Mouse (Mus musculus): ENCODE data around the gene Pth2. TPM values are rescaled to one million over a fixed set of nuclear protein-coding genes. Genes with fewer than 3 reads are reported as not detected.

Gene Pth2
- total and polyA plus RNA-seq, 3 experiments: not detected

GRCm38 (mm10) chr7:45178550-45178949 is 2.2 kb upstream of the Pth2 start:
- Histone ChIP-seq H3K4me2 (ENCODE audit: insufficient read depth, low read depth, poor library complexity, severe bottlenecking) (no peak overlapping the region), H3K4me1 (ENCODE audit: control insufficient read depth in 1 of 2, insufficient read depth in 2 of 2) (peaks cover 7 to 18% of the 10 kb centered on the region in 2 experiments), H3K79me2 (replicated peaks; ENCODE audit: control insufficient read depth, extremely low read depth, insufficient read depth, poor library complexity, severe bottlenecking) (no peaks in the 10 kb centered on the region), H3K4me3 (replicated peaks in 1 of 3; ENCODE audit: low read depth in 2 of 3, low read length in 2 of 3, poor library complexity in 1 of 3) (no peak overlapping the region), H3K9ac (ENCODE audit: insufficient read depth, low read depth) (no peak overlapping the region), H3K27me3 (replicated peaks) (peaks cover 88% of the 10 kb centered on the region), H3K27ac (ENCODE audit: insufficient read depth, low read depth) (no peak overlapping the region), H3K36me3 (replicated peaks in 1 of 2; ENCODE audit: control insufficient read depth in 1 of 2, insufficient read depth in 1 of 2, low read length in 1 of 2) (no peaks in the 10 kb centered on the region), H3K9me3 (replicated peaks; ENCODE audit: low read length) (peaks cover 2% of the 10 kb centered on the region)
- in situ Hi-C loops (cut with MboI; ENCODE audit: low pct_ligation_motif_present, low pct_unique_long_range_greater_than_20kb, low sequenced_read_pairs) (no loop called here), dilution Hi-C loops (cut with MboI; ENCODE audit: extremely low pct_ligation_motif_present, extremely low pct_unique_long_range_greater_than_20kb, low sequenced_read_pairs) (no loop called here)
- no peak for DNase-seq (ENCODE audit: extremely low read depth)
- TF ChIP-seq E2F4 (IDR thresholded peaks at IDR 0.05; ENCODE audit: insufficient replicate concordance, low read depth, low read length) (no peak), HCFC1 (IDR thresholded peaks at IDR 0.05; ENCODE audit: low read depth, low read length) (no peak), MYC (IDR thresholded peaks at IDR 0.05; ENCODE audit: low read depth, low read length) (no peak), MXI1 (IDR thresholded peaks at IDR 0.05; ENCODE audit: low read depth, low read length) (no peak), ELF1 (IDR thresholded peaks at IDR 0.05; ENCODE audit: low read depth, low read length) (no peak), POLR2A (IDR thresholded peaks at IDR 0.05; ENCODE audit: low read depth, low read length) (no peak), RAD21 (IDR thresholded peaks at IDR 0.05; ENCODE audit: low read depth, low read length) (no peak), CHD2 (IDR thresholded peaks at IDR 0.05; ENCODE audit: low read length) (no peak), MAX (IDR thresholded peaks at IDR 0.05; ENCODE audit: low read length) (no peak)

GRCm38 (mm10) chr7:45179469-45179868 is 1.3 kb upstream of the Pth2 start, which contains the start of gene Gfy:
Gfy (minus strand) TSS chr7:45179569.
- no peak for DNase-seq (ENCODE audit: extremely low read depth)
- TF ChIP-seq ZNF384 (IDR thresholded peaks at IDR 0.05; ENCODE audit: low read depth, low read length) (no peak), RAD21 (IDR thresholded peaks at IDR 0.05; ENCODE audit: low read depth, low read length) (no peak)
- peaks cover 95% of the 10 kb centered on the region for H3K27me3 ChIP-seq (replicated peaks)
- H3K9ac ChIP-seq (ENCODE audit: insufficient read depth, low read depth): no peak within 1 kb of the TSS
- H3K4me1 ChIP-seq (ENCODE audit: control insufficient read depth in 1 of 2, insufficient read depth in 2 of 2): peaks cover 6 to 16% of the 10 kb centered on the region in 2 experiments
- H3K79me2 ChIP-seq (replicated peaks; ENCODE audit: control insufficient read depth, extremely low read depth, insufficient read depth, poor library complexity, severe bottlenecking): no peaks in the 10 kb centered on the region
- H3K36me3 ChIP-seq (replicated peaks in 1 of 2; ENCODE audit: control insufficient read depth in 1 of 2, insufficient read depth in 1 of 2, low read length in 1 of 2): no peaks in the 10 kb centered on the region
- H3K4me2 ChIP-seq (ENCODE audit: insufficient read depth, low read depth, poor library complexity, severe bottlenecking): no peak within 1 kb of the TSS
- H3K27ac ChIP-seq (ENCODE audit: insufficient read depth, low read depth): no peak within 1 kb of the TSS
- H3K9me3 ChIP-seq (replicated peaks; ENCODE audit: low read length): peaks cover 2% of the 10 kb centered on the region
- H3K4me3 ChIP-seq (replicated peaks in 1 of 3; ENCODE audit: low read depth in 2 of 3, low read length in 2 of 3, poor library complexity in 1 of 3): no peak within 1 kb of the TSS
- dilution Hi-C loops (cut with MboI; ENCODE audit: extremely low pct_ligation_motif_present, extremely low pct_unique_long_range_greater_than_20kb, low sequenced_read_pairs) (no loop called here), in situ Hi-C loops (cut with MboI; ENCODE audit: low pct_ligation_motif_present, low pct_unique_long_range_greater_than_20kb, low sequenced_read_pairs) (no loop called here)

GRCm38 (mm10) chr7:45181540-45181939 is 745 bp downstream of the Pth2 start:
- in situ Hi-C loops (cut with MboI; ENCODE audit: low pct_ligation_motif_present, low pct_unique_long_range_greater_than_20kb, low sequenced_read_pairs) (no loop called here), dilution Hi-C loops (cut with MboI; ENCODE audit: extremely low pct_ligation_motif_present, extremely low pct_unique_long_range_greater_than_20kb, low sequenced_read_pairs) (no loop called here)
- peaks cover 0 to 10% of the 10 kb centered on the region in 2 experiments; a peak in 2 of 4 replicates for H3K4me1 ChIP-seq (ENCODE audit: control insufficient read depth in 1 of 2, insufficient read depth in 2 of 2)
- no peak for DNase-seq (ENCODE audit: extremely low read depth)
- no peak for TF ChIP-seq POLR2AphosphoS2 (IDR thresholded peaks at IDR 0.05; ENCODE audit: low read depth, low read length)
- TF ChIP-seq BHLHE40 (IDR thresholded peaks at IDR 0.05; ENCODE audit: low read depth, low read length): no peak
- no peak for TF ChIP-seq USF2 (conservative IDR thresholded peaks at IDR 0.05; ENCODE audit: low read depth, low read length)
- no peak for TF ChIP-seq JUN (IDR thresholded peaks at IDR 0.05; ENCODE audit: insufficient read depth, low read depth, low read length)
- TF ChIP-seq NELFE (IDR thresholded peaks at IDR 0.05; ENCODE audit: low read depth, low read length): no peak
- TF ChIP-seq CTCF (conservative IDR thresholded peaks at IDR 0.05 in 1 of 2, IDR thresholded peaks at IDR 0.05 in 1 of 2; ENCODE audit: low read depth in 2 of 2, low read length in 2 of 2): no peak
- no peak for TF ChIP-seq SMC3 (IDR thresholded peaks at IDR 0.05; ENCODE audit: low read depth, low read length)
- H3K27ac ChIP-seq (ENCODE audit: insufficient read depth, low read depth): no peak overlapping the region
- H3K9ac ChIP-seq (ENCODE audit: insufficient read depth, low read depth): no peak overlapping the region
- no peaks in the 10 kb centered on the region for H3K79me2 ChIP-seq (replicated peaks; ENCODE audit: control insufficient read depth, extremely low read depth, insufficient read depth, poor library complexity, severe bottlenecking)
- H3K9me3 ChIP-seq (replicated peaks; ENCODE audit: low read length): peaks cover 2% of the 10 kb centered on the region
- no peak overlapping the region for H3K4me2 ChIP-seq (ENCODE audit: insufficient read depth, low read depth, poor library complexity, severe bottlenecking)
- H3K36me3 ChIP-seq (replicated peaks in 1 of 2; ENCODE audit: control insufficient read depth in 1 of 2, insufficient read depth in 1 of 2, low read length in 1 of 2): no peaks in the 10 kb centered on the region
- no peak overlapping the region for H3K4me3 ChIP-seq (replicated peaks in 1 of 3; ENCODE audit: low read depth in 2 of 3, low read length in 2 of 3, poor library complexity in 1 of 3)
- peaks cover 96% of the 10 kb centered on the region for H3K27me3 ChIP-seq (replicated peaks)
